Mouse (Mus musculus) gastrocnemius, adult 18-20 months (tissue): ENCODE data around the gene Gm9573. TPM values are rescaled to one million over a fixed set of nuclear protein-coding genes. Genes with fewer than 3 reads are reported as not detected.
A peak's percentile ranks its signal among the peaks of the same experiment; 100 is the strongest.

Experiments used
- DNase-seq: peaks from one replicate; pipeline ENCODE4 v3.0.0; 2021; ENCODE audit warnings: low spot score
- long read RNA-seq, 2 experiments: library from polyadenylated mRNA; stranded (forward); transcript quantifications; one replicate each; pipeline ENCODE4 v2.0.0; 2021
- total RNA-seq, 2 experiments: library from RNA; stranded (reverse); gene quantifications; 2 replicates each; pipeline ENCODE4 v1.2.3; 2021

Gm9573 gene
- total RNA-seq, result not detected
- long read RNA-seq, experiment 1, result 0 reads
- long read RNA-seq, experiment 2, result 0 reads

- DNase-seq, result no peak
Measured at GRCm38 (mm10) chr17:35626537-35626936, at the start of gene Gm9573. Gene Gm9573 (minus strand): TSS chr17:35626637.

- peak; percentile 96 for DNase-seq
Measured at GRCm38 (mm10) chr17:35673416-35674035, 47.1 kb upstream of the Gm9573 start, which contains the start of gene Gtf2h4. Gene Gtf2h4 (minus strand): TSS chr17:35673739.

GRCm38 (mm10) chr17:35672527-35672926 is 46.1 kb upstream of the Gm9573 start:
- DNase-seq, result no peak

- DNase-seq, result no peak
Measured at GRCm38 (mm10) chr17:35671846-35672245, 45.4 kb upstream of the Gm9573 start.

- no peak for DNase-seq
Measured at GRCm38 (mm10) chr17:35669731-35670130, 43.3 kb upstream of the Gm9573 start.

GRCm38 (mm10) chr17:35667334-35668065 is 41.1 kb upstream of the Gm9573 start, which contains the start of gene Vars2:
Gene Vars2 (minus strand): TSS chr17:35667592.
- DNase-seq, result peak; percentile 95

GRCm38 (mm10) chr17:35666851-35667256 is 40.4 kb upstream of the Gm9573 start:
- DNase-seq, result no peak

- DNase-seq, result no peak
Measured at GRCm38 (mm10) chr17:35665957-35666515, 39.6 kb upstream of the Gm9573 start.

GRCm38 (mm10) chr17:35653086-35653485 is 26.6 kb upstream of the Gm9573 start:
- DNase-seq, result no peak

GRCm38 (mm10) chr17:35649429-35649828 is 23.0 kb upstream of the Gm9573 start:
- no peak for DNase-seq

GRCm38 (mm10) chr17:35643609-35644236 is 17.3 kb upstream of the Gm9573 start, which contains the start of gene Mucl3:
Gene Mucl3 (minus strand): TSS chr17:35643695.
- DNase-seq, result no peak

GRCm38 (mm10) chr17:35639352-35639751 is 12.9 kb upstream of the Gm9573 start:
- DNase-seq, result no peak

- DNase-seq, result peak; percentile 42
Measured at GRCm38 (mm10) chr17:35638475-35639190, 12.2 kb upstream of the Gm9573 start.

GRCm38 (mm10) chr17:35636363-35636762 is 9.9 kb upstream of the Gm9573 start:
- DNase-seq, result peak; percentile 20

GRCm38 (mm10) chr17:35635699-35636111 is 9.3 kb upstream of the Gm9573 start:
- DNase-seq, result peak; percentile 62

- no peak for DNase-seq
Measured at GRCm38 (mm10) chr17:35635202-35635601, 8.8 kb upstream of the Gm9573 start.

GRCm38 (mm10) chr17:35633992-35634391 is 7.6 kb upstream of the Gm9573 start:
- no peak for DNase-seq

GRCm38 (mm10) chr17:35617127-35617526 is 9.3 kb downstream of the Gm9573 start:
- no peak for DNase-seq

- DNase-seq, result no peak
Measured at GRCm38 (mm10) chr17:35601736-35602354, 24.6 kb downstream of the Gm9573 start.

- DNase-seq, result no peak
Measured at GRCm38 (mm10) chr17:35601249-35601648, 25.2 kb downstream of the Gm9573 start, which contains the start of gene Sfta2. Gene Sfta2 (plus strand): TSS chr17:35601549.

GRCm38 (mm10) chr17:35597399-35597798 is 29.0 kb downstream of the Gm9573 start:
- no peak for DNase-seq
